Mouse (Mus musculus) T-helper 1 cell (primary cell): ENCODE results near the gene Etnk1.
"Not testable (repeated sequence)": the region's sequence is repeated elsewhere in the genome, so short reads cannot be mapped to it uniquely, and the experiment has no call there.

Experiments
- in situ Hi-C: fragments of 300-600 bp; cut with MboI, MseI; formaldehyde crosslinking; loops from one replicate; pipeline ENCODE4 v1.15.1; 2025; ENCODE audit warnings: high pct_unique_total_duplicates

Etnk1 gene

DNA sequence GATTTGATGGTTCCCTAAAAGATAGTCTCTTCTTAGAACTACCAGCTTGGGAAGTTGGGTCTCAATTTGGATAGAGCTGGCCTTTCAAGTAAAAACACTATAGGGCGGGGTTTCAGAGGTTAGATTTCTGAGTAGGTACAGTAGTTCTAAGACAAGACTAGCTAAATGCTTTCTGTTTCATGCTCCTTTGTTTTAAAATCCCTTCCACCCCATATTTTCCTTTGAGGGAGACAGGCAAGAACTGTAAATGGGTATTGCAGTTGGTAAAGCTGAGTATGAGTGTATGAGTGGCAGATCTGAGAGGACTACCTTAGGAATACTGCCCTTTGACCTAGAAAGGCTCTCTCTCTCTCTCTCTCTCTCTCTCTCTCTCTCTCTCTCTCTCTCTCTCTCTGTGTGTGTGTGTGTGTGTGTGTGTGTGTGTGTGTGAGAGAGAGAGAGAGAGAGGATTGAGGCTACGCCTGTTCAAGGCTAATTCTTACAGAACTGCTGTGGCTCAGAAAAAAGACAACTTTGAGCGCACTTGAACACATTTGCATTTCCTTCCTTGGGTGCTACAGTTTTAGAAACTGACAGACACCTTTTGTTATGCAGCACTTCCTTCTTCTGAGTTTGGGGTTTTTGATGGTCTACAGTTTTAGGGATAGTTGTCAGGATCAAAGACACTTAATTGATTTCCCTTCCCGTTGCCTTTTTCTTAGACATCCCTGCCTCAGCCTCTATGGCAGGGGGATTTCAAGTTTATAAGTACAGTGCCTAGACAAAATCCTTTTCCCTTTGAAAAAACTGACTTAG, 3.3 kb downstream of the Etnk1 start:
- in situ Hi-C loops = no loop called here

DNA sequence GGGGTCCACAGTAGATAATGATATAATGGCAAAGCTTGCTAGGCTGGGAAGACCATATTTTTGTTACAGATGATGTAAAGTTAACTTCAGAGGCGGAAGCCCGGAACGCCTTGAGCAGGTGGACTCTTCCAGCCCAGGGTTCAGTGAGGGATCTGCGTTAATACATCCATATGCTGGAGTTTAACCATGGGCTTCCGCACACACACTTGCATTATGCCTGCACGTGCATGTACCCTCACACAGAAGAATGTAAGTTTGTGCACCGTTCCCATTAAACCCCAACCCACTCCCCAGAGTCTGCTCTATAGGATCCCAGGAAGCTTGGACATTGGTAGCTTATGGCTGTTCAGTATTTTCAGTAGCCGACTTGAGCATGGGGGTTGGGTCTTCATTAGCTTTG, 4.0 kb downstream of the Etnk1 start:
- in situ Hi-C loops = no loop called here

GRCm38 (mm10) chr6:143171781-143172465, 4.9 kb downstream of the Etnk1 start:
- in situ Hi-C loops = no loop called here

GRCm38 (mm10) chr6:143172683-143173082, 5.7 kb downstream of the Etnk1 start:
- in situ Hi-C loops = not testable (repeated sequence)

- in situ Hi-C loops = no loop called here
These were observed 7.2 kb downstream of the Etnk1 start for GRCm38 (mm10) chr6:143174226-143174625.

DNA sequence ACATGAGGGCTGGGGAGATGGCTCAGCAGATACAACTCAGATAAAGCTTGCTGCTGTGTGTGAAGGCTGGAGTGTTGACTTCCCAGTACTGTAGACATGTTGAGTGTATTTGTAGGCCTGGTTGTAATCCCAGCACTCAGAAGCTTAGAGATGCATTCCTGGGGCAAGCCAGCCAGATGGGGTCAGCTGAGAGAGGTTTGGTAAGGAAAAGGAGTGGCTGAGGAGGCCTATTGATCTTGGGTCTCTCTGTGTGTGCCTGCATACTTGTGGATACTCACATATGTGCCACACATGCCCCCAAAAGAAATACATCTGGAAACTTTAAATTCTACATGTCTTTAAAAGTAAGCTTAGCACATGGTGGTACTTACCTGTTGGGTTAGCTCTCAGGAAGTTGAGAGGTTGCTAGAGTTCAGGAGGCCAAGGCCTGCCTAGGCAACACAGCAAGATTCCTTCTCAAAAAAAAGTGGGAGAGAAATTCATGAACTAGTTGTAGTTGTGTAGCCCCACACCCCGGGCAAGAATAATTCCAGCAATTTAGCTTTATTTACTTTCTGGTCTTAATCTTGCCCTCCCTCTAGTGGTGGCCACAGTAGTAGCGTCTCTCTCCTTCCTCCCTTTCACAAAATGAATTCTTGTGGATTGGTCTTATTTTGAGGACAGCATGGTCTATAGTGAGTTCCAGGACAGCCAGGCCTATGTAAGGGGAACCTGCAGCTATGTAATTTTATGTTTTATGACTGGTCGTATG, 8.1 kb downstream of the Etnk1 start:
- in situ Hi-C loops = no loop called here

GRCm38 (mm10) chr6:143176076-143176475, 9.1 kb downstream of the Etnk1 start:
- in situ Hi-C loops = no loop called here

- in situ Hi-C loops = no loop called here
These were observed 9.6 kb downstream of the Etnk1 start for GRCm38 (mm10) chr6:143176591-143176990.

- in situ Hi-C loops = no loop called here
These were observed 12.2 kb downstream of the Etnk1 start for GRCm38 (mm10) chr6:143179181-143179580.

- in situ Hi-C loops = no loop called here
These were observed 12.7 kb downstream of the Etnk1 start for GRCm38 (mm10) chr6:143179733-143180132.

DNA sequence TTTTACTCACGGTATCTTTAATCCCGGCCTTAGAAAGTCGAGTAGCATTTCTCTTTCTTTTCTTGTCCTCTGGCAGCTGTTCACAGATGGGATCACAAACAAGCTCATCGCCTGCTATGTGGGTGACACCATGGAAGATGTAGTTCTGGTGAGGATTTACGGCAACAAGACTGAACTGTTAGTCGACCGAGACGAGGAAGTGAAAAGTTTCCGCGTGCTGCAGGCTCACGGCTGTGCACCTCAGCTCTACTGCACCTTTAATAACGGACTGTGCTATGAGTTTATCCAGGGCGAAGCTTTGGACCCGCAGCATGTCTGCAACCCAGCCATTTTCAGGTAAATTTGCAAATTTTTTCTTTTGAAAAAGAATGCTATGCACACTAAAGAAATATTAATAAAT, 13.5 kb downstream of the Etnk1 start:
- in situ Hi-C loops = no loop called here

- in situ Hi-C loops = no loop called here
These were observed 17.1 kb downstream of the Etnk1 start for GRCm38 (mm10) chr6:143184099-143184498.

DNA sequence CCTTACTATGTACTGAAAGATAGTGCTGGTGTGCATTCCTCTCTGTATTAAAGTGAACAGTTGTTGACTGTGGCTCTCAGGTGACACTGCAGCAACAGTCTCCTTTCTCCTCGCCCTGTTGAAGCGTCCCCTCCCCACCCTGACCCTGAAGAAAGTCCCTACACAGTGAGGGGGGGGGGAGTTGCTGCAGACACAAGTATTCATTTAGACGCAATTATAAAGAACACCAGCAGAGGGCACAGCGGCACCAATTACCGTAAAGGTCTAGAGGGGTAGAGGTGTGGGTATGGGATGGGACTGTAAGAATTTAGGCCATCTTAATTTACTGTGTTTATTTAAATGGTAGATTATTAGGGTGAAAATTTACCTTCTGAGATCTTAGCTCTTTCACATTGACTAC, 17.7 kb downstream of the Etnk1 start:
- in situ Hi-C loops = no loop called here

DNA sequence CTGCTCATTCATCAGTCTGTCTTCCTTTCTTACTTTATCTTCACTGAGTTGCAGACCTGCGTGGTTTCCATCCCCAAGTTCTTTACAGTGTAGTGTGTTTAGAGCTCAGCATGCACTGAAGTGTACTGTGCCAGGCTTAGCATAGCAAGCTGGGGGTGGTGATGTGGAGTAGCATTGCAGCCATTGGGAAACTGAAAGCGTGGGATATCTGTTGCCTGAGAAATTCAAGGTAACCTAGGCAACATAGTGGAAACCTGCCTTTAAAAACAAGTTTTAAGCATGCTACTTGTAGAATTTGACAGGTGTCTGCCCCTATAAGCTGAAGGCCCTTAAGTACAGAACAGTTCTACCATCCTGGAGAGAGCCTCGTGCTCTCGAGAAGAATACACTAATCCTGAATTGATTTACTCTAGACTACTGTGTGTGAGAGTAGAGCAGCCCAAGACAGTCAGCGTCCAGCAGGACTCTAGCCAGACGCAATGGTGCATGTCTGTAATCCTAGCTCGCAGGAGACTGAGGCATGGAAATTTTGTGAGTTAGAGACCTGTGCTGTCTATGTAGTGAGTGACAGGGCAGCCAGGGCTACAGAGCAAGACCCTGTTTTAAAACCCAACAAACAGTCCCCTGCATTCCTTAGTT, 23.9 kb downstream of the Etnk1 start:
- in situ Hi-C loops = no loop called here

DNA sequence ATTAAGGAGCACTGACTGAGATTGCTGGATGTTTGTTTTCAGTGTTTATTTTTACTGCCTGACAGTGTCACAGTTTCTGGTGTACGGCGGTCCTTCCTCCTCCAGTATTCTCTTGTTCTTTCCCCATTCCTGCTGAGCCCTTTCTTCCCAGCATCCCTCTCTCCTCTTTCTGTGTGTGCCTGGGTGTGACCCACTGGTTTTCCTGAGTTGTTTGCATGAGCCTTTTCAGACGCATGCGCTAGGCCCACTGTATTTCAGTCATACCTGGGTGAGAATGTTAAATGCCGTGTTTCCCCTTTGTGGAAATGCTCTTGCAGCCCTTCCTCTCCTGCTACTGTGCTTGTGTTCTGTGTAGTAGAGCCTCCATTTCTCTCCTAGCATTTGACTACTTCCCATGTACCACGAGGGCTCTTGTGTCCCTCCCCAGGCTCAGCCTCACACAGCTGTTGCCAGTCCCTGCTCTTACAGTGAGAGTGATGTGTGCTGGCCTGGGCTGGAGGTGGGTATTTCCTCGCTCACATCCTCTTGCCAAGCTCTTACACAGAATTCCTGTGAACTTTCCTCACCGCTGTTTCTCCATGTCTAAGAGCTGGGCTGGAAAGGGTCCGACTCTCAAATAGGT, 24.6 kb downstream of the Etnk1 start:
- in situ Hi-C loops = no loop called here

DNA sequence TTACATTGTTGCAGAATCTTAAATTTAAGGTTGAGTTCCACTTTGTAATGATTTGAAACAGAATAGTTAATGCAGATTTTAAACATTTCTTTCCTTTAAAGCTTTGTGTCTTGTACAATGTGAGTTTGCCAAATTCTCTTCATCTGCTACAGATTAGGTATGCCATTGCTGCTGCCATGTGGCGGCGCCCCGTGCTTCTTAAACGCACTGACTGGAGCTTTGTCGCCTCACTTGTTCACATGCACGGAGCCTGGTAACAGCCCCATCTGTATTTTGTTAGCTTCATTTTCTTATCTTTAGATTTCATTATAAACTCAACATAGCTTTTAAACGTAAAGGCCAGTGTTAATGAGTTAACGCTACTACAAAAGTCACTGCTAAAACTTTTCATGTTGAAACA, 25.7 kb downstream of the Etnk1 start:
- in situ Hi-C loops = no loop called here

DNA sequence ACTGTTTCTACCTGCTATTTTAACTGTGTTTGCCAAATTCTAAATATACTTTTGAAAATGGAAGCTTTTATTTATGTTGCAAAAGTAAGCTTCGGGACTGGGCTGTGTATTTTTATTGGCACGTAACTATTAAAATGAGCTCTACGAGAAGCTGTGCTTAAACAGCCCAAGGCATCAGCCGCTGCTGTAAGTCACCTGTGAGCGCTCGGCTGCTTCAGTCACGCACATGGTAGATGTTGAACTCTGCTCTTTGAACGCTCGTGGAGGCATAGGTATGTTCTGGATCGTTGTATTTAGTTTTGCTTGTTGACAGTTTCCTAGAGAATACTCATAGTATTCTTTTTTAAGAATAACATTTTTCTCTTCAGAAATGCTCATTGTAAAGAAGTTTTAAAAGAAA, 26.1 kb downstream of the Etnk1 start:
- in situ Hi-C loops = no loop called here

- in situ Hi-C loops = no loop called here
These were observed 26.6 kb downstream of the Etnk1 start for GRCm38 (mm10) chr6:143193641-143194040.

DNA sequence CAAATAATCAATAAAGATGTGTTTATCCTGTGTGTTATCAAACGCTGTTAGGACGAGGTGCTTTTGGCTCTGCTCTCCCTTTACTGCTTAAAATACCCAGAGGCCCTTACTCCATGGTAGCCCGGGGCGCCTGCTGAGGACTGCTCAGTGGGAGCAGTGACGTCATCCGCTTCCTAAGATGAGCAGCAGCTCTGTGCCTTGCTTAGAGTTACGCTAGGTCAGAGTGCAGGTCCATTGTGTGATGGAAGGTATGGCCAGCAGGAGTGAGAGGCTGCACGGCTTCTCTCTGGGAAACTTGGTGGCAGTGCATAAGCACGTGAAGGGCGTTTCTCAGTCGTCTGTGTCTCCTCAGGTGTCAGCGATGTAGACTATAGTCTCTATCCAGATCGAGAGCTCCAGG, 30.0 kb downstream of the Etnk1 start:
- in situ Hi-C loops = no loop called here

DNA sequence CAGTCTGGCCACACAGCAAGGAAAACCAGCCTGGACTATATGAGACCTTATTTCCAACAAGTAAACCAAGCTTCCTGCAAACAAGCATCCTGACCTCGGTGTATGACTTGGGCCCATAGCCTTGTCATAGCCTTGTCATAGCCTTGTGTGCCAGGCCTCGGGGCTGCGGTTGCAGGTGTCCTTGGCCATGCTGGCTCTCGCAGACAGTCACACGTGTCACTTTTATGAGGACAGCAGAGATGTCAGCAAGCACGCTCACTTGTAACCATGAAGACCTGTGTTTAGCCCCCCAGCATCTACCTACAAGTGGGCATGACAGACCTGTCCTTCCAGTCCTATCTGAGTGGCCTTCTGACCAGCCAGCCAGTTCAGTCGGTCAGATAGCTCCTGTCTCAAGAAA, 31.4 kb downstream of the Etnk1 start:
- in situ Hi-C loops = no loop called here

- in situ Hi-C loops = no loop called here
These were observed 36.1 kb downstream of the Etnk1 start for GRCm38 (mm10) chr6:143203097-143203496.

DNA sequence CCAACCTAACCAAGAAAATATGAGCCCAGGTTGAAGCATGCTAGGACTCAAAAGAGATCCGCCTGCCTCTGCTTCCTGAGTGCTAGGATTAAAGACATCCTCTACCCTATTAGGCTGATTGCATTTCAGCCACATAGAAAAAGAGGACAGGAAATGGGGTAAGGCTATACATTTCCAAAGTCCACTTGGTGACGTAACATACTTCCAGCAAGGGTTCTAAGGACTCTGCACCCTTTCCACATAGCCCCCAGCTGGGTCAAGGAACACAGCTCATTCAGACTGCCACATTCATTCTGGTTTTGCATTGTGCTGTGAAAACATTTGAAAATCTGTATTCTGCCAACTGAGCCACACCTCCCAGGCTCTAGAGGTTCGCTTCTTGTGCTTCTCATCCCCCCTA, 41.9 kb downstream of the Etnk1 start:
- in situ Hi-C loops = no loop called here
